Mouse (Mus musculus): Measurements from ENCODE around the gene Add1. TPM values are rescaled to one million over a fixed set of nuclear protein-coding genes. Genes with fewer than 3 reads are reported as not detected.
A peak's percentile ranks its signal among the peaks of the same experiment; 100 is the strongest.
"Not testable (repeated sequence)": the region's sequence is repeated elsewhere in the genome, so short reads cannot be mapped to it uniquely, and the experiment has no call there.

The Add1 gene
- polyA plus RNA-seq, 1 experiment = 191 TPM

GRCm38 (mm10) chr5:34576286-34576685 is 2.8 kb downstream of the Add1 start:
- Histone ChIP-seq H3K27ac (ENCODE audit: insufficient read depth, low read length) (no peak overlapping the region), H3K4me1 (ENCODE audit: control insufficient read depth, insufficient read depth, low read length) (peaks cover 2% of the 10 kb centered on the region; the same call in 1 of the 2 replicates), H3K4me3 (ENCODE audit: insufficient read depth, low read length) (no peak overlapping the region)
- no peak for TF ChIP-seq CTCF (IDR thresholded peaks at IDR 0.05; ENCODE audit: borderline replicate concordance, insufficient read depth, low read length)
- no peak for TF ChIP-seq POLR2A (IDR thresholded peaks at IDR 0.05; ENCODE audit: low read depth, low read length)

GRCm38 (mm10) chr5:34578038-34578655 is 4.7 kb downstream of the Add1 start:
- Histone ChIP-seq H3K4me1 (ENCODE audit: control insufficient read depth, insufficient read depth, low read length) (peaks cover 4% of the 10 kb centered on the region), H3K4me3 (ENCODE audit: insufficient read depth, low read length) (no peak overlapping the region), H3K27ac (ENCODE audit: insufficient read depth, low read length) (no peak overlapping the region)
- no peak for TF ChIP-seq CTCF (IDR thresholded peaks at IDR 0.05; ENCODE audit: borderline replicate concordance, insufficient read depth, low read length)

- Histone ChIP-seq H3K27ac (ENCODE audit: insufficient read depth, low read length) (no peak overlapping the region), H3K4me1 (ENCODE audit: control insufficient read depth, insufficient read depth, low read length) (peaks cover 4% of the 10 kb centered on the region), H3K4me3 (ENCODE audit: insufficient read depth, low read length) (no peak overlapping the region)
- TF ChIP-seq POLR2A (IDR thresholded peaks at IDR 0.05; ENCODE audit: low read depth, low read length) (no peak), CTCF (IDR thresholded peaks at IDR 0.05; ENCODE audit: borderline replicate concordance, insufficient read depth, low read length) (no peak)
Observed at GRCm38 (mm10) chr5:34579377-34579776, 5.9 kb downstream of the Add1 start.

- H3K27ac ChIP-seq (ENCODE audit: insufficient read depth, low read length) = peak overlapping the region; percentile 70
- not testable (repeated sequence) for H3K4me3 ChIP-seq (ENCODE audit: insufficient read depth, low read length); H3K4me1 ChIP-seq (ENCODE audit: control insufficient read depth, insufficient read depth, low read length)
Observed at GRCm38 (mm10) chr5:34581671-34582313, 8.3 kb downstream of the Add1 start.

GRCm38 (mm10) chr5:34582314-34582675 is 8.8 kb downstream of the Add1 start:
- no peak for TF ChIP-seq CTCF (IDR thresholded peaks at IDR 0.05; ENCODE audit: borderline replicate concordance, insufficient read depth, low read length)
- no peak for TF ChIP-seq POLR2A (IDR thresholded peaks at IDR 0.05; ENCODE audit: low read depth, low read length)
- peak overlapping the region; percentile 70 for H3K27ac ChIP-seq (ENCODE audit: insufficient read depth, low read length)

GRCm38 (mm10) chr5:34585216-34585615 is 11.8 kb downstream of the Add1 start:
- Histone ChIP-seq H3K4me1 (ENCODE audit: control insufficient read depth, insufficient read depth, low read length) (peaks cover 6% of the 10 kb centered on the region), H3K27ac (ENCODE audit: insufficient read depth, low read length) (no peak overlapping the region), H3K4me3 (ENCODE audit: insufficient read depth, low read length) (no peak overlapping the region)
- TF ChIP-seq CTCF (IDR thresholded peaks at IDR 0.05; ENCODE audit: borderline replicate concordance, insufficient read depth, low read length) (no peak), POLR2A (IDR thresholded peaks at IDR 0.05; ENCODE audit: low read depth, low read length) (no peak)

More at GRCm38 (mm10) chr5:34582314-34582675, 8.8 kb downstream of the Add1 start:
- Histone ChIP-seq H3K4me3 (ENCODE audit: insufficient read depth, low read length) (no peak overlapping the region), H3K4me1 (ENCODE audit: control insufficient read depth, insufficient read depth, low read length) (peaks cover 4% of the 10 kb centered on the region)

- H3K4me1 ChIP-seq (ENCODE audit: control insufficient read depth, insufficient read depth, low read length) = peaks cover 3% of the 10 kb centered on the region; the same call in 1 of the 2 replicates
- H3K4me3 ChIP-seq (ENCODE audit: insufficient read depth, low read length) = no peak overlapping the region
- no peak overlapping the region for H3K27ac ChIP-seq (ENCODE audit: insufficient read depth, low read length)
- TF ChIP-seq CTCF (IDR thresholded peaks at IDR 0.05; ENCODE audit: borderline replicate concordance, insufficient read depth, low read length) (no peak), POLR2A (IDR thresholded peaks at IDR 0.05; ENCODE audit: low read depth, low read length) (no peak)
Observed at GRCm38 (mm10) chr5:34587881-34588280, 14.4 kb downstream of the Add1 start.

- TF ChIP-seq POLR2A (IDR thresholded peaks at IDR 0.05; ENCODE audit: low read depth, low read length) (no peak), CTCF (IDR thresholded peaks at IDR 0.05; ENCODE audit: borderline replicate concordance, insufficient read depth, low read length) (no peak)
- H3K27ac ChIP-seq (ENCODE audit: insufficient read depth, low read length) = no peak overlapping the region
- no peak overlapping the region for H3K4me3 ChIP-seq (ENCODE audit: insufficient read depth, low read length)
- H3K4me1 ChIP-seq (ENCODE audit: control insufficient read depth, insufficient read depth, low read length) = peaks cover 3% of the 10 kb centered on the region; the same call in 1 of the 2 replicates
Observed at GRCm38 (mm10) chr5:34590059-34590458, 16.6 kb downstream of the Add1 start.

GRCm38 (mm10) chr5:34590702-34591101 is 17.2 kb downstream of the Add1 start:
- no peak overlapping the region for H3K27ac ChIP-seq (ENCODE audit: insufficient read depth, low read length)
- no peak overlapping the region for H3K4me3 ChIP-seq (ENCODE audit: insufficient read depth, low read length)
- TF ChIP-seq CTCF (IDR thresholded peaks at IDR 0.05; ENCODE audit: borderline replicate concordance, insufficient read depth, low read length) (no peak), POLR2A (IDR thresholded peaks at IDR 0.05; ENCODE audit: low read depth, low read length) (no peak)
- H3K4me1 ChIP-seq (ENCODE audit: control insufficient read depth, insufficient read depth, low read length) = peaks cover 3% of the 10 kb centered on the region; the same call in 1 of the 2 replicates

GRCm38 (mm10) chr5:34591388-34592004 is 18.0 kb downstream of the Add1 start:
- TF ChIP-seq POLR2A (IDR thresholded peaks at IDR 0.05; ENCODE audit: low read depth, low read length) (no peak), CTCF (IDR thresholded peaks at IDR 0.05; ENCODE audit: borderline replicate concordance, insufficient read depth, low read length) (no peak)
- Histone ChIP-seq H3K4me1 (ENCODE audit: control insufficient read depth, insufficient read depth, low read length) (peaks cover 3% of the 10 kb centered on the region; the same call in 1 of the 2 replicates), H3K27ac (ENCODE audit: insufficient read depth, low read length) (no peak overlapping the region), H3K4me3 (ENCODE audit: insufficient read depth, low read length) (no peak overlapping the region)

GRCm38 (mm10) chr5:34592224-34592623 is 18.8 kb downstream of the Add1 start:
- not testable (repeated sequence) for H3K4me3 ChIP-seq (ENCODE audit: insufficient read depth, low read length); H3K27ac ChIP-seq (ENCODE audit: insufficient read depth, low read length); H3K4me1 ChIP-seq (ENCODE audit: control insufficient read depth, insufficient read depth, low read length)

Measured in embryonic fibroblast, embryonic 13.5 days (primary cell).